Mouse (Mus musculus) layer of hippocampus, adult 8-10 months (tissue): ENCODE measurements at regions not wholly inside any gene's neighbourhood (a gene's known extent, or its start where the extent isn't known, plus 50 kb on each side); places are given as distances from the start of the nearest gene placed in this dataset.
A peak's percentile ranks its signal among the peaks of the same experiment; 100 is the strongest.

Source experiments
- DNase-seq, 2 experiments: peaks; one replicate each; pipeline ENCODE4 v3.0.0; 2022; ENCODE audit warnings: low spot score in 2 of 2

GRCm38 (mm10) chr1:167517611-167518110, 51.1 kb upstream of the Lrrc52 start:
- no peak for DNase-seq

- DNase-seq: no peak
Observed at GRCm38 (mm10) chr1:167523881-167524280, 57.3 kb upstream of the Lrrc52 start.

- peak; percentile 7 to 12 for DNase-seq
Observed at GRCm38 (mm10) chr1:167532571-167533331, 65.4 kb upstream of the Rxrg start.

GRCm38 (mm10) chr1:167546000-167546399, 52.2 kb upstream of the Rxrg start:
- DNase-seq: no peak

- DNase-seq: no peak
Observed at GRCm38 (mm10) chr1:167547248-167547647, 50.9 kb upstream of the Rxrg start.
